Mouse (Mus musculus) skeletal muscle tissue, adult 2 months (tissue): ENCODE data around the gene Olfr1445.

Experiments
- DNase-seq: peaks from one replicate; pipeline ENCODE4 v3.0.0-alpha.2; 2012; ENCODE audit warnings: low read depth, low spot score

Olfr1445 gene

GRCm38 (mm10) chr19:12883555-12883954 is at the start of gene Olfr1445:
Gene Olfr1445, plus strand, starts transcription at chr19:12883855.
- no peak for DNase-seq

GRCm38 (mm10) chr19:12838507-12838906 is 45.1 kb upstream of the Olfr1445 start:
- no peak for DNase-seq

- DNase-seq, result no peak
These were observed 37.3 kb upstream of the Olfr1445 start, which contains the start of gene Gm5244 for GRCm38 (mm10) chr19:12846382-12846781. Gene Gm5244, plus strand, starts transcription at chr19:12846682.

- DNase-seq, result no peak
These were observed 26.7 kb upstream of the Olfr1445 start, which contains the start of gene Olfr1444 for GRCm38 (mm10) chr19:12856983-12857382. Gene Olfr1444, plus strand, starts transcription at chr19:12857283.

- DNase-seq, result no peak
These were observed 9.8 kb downstream of the Olfr1445 start, which contains the start of gene Olfr1446 for GRCm38 (mm10) chr19:12893424-12893823. Gene Olfr1446, minus strand, starts transcription at chr19:12893524.

- no peak for DNase-seq
These were observed 20.0 kb downstream of the Olfr1445 start, which contains the start of gene Olfr1447 for GRCm38 (mm10) chr19:12903643-12904042. Gene Olfr1447, minus strand, starts transcription at chr19:12903743.

GRCm38 (mm10) chr19:12924319-12924718 is 40.7 kb downstream of the Olfr1445 start, which contains the start of gene Olfr1448:
Gene Olfr1448, minus strand, starts transcription at chr19:12924419.
- DNase-seq, result no peak

- DNase-seq, result no peak
These were observed 46.9 kb downstream of the Olfr1445 start, which contains the start of gene Olfr1449 for GRCm38 (mm10) chr19:12930540-12930939. Gene Olfr1449, plus strand, starts transcription at chr19:12930840.
